Mouse (Mus musculus) megakaryocyte, embryonic 14.5 days (primary cell): ENCODE measurements around the gene Armc3. TPM values are rescaled to one million over a fixed set of nuclear protein-coding genes. Genes with fewer than 3 reads are reported as not detected.

Experiments used
- H3K27me3 ChIP-seq: replicated peaks from 2 replicates; pipeline ENCODE3; 2012; ENCODE audit warnings: inconsistent platforms
- H3K36me3 ChIP-seq: replicated peaks from 2 replicates; pipeline ENCODE3; 2012; ENCODE audit warnings: low read length, inconsistent platforms, mixed read lengths
- H3K4me1 ChIP-seq: 2 replicates; pipeline ENCODE4 v1.6.1; 2012; ENCODE audit warnings: inconsistent platforms
- H3K4me3 ChIP-seq: replicated peaks from 2 replicates; pipeline ENCODE3; 2012; ENCODE audit warnings: moderate library complexity, mild to moderate bottlenecking, inconsistent platforms
- H3K9me3 ChIP-seq: 2 replicates; pipeline ENCODE4 v1.6.1; 2012; ENCODE audit warnings: inconsistent platforms
- FLI1 ChIP-seq: IDR thresholded peaks from 2 replicates; pipeline ENCODE4 v1.6.1; 2012; ENCODE audit warnings: low read length, inconsistent platforms, mixed read lengths
- GATA1 ChIP-seq: IDR thresholded peaks from 3 replicates; pipeline ENCODE4 v1.6.1; 2012; ENCODE audit warnings: mixed read lengths, low read length, inconsistent platforms, borderline replicate concordance
- polyA plus RNA-seq: library from polyadenylated mRNA; stranded (reverse); fragments of >175 nt; gene quantifications from 2 replicates; pipeline ENCODE4 v1.2.3, GENCODE M21; 2012; ENCODE audit warnings: low replicate concordance; ENCODE audit not compliant: insufficient read depth

The Armc3 gene
- polyA plus RNA-seq, 1 experiment = not detected

- no peaks in the 10 kb centered on the region for H3K36me3 ChIP-seq
- H3K9me3 ChIP-seq = peaks cover 3% of the 10 kb centered on the region
- H3K4me1 ChIP-seq = peaks cover 19% of the 10 kb centered on the region; the same call in 1 of the 2 replicates
- H3K4me3 ChIP-seq = no peak overlapping the region
- no peaks in the 10 kb centered on the region for H3K27me3 ChIP-seq
- TF ChIP-seq FLI1 (no peak), GATA1 (no peak)
Measured at GRCm38 (mm10) chr2:19234305-19234704, 35.2 kb downstream of the Armc3 start.

- Histone ChIP-seq H3K4me1 (peaks cover 21% of the 10 kb centered on the region), H3K9me3 (peaks cover 3% of the 10 kb centered on the region), H3K4me3 (no peak overlapping the region), H3K27me3 (no peaks in the 10 kb centered on the region), H3K36me3 (no peaks in the 10 kb centered on the region)
- TF ChIP-seq FLI1 = no peak
- TF ChIP-seq GATA1 = no peak
Measured at GRCm38 (mm10) chr2:19235193-19235592, 36.1 kb downstream of the Armc3 start.

- Histone ChIP-seq H3K4me1 (peaks cover 25% of the 10 kb centered on the region), H3K9me3 (peaks cover 3% of the 10 kb centered on the region), H3K4me3 (no peak overlapping the region), H3K27me3 (no peaks in the 10 kb centered on the region), H3K36me3 (no peaks in the 10 kb centered on the region)
- no peak for TF ChIP-seq GATA1
- no peak for TF ChIP-seq FLI1
Measured at GRCm38 (mm10) chr2:19235614-19236013, 36.5 kb downstream of the Armc3 start.

GRCm38 (mm10) chr2:19238771-19239170, 39.7 kb downstream of the Armc3 start:
- H3K4me3 ChIP-seq = no peak overlapping the region
- TF ChIP-seq GATA1 (no peak), FLI1 (no peak)
- peaks cover 50% of the 10 kb centered on the region for H3K4me1 ChIP-seq
- H3K27me3 ChIP-seq = no peaks in the 10 kb centered on the region
- H3K9me3 ChIP-seq = no peaks in the 10 kb centered on the region; the same call in 1 of the 2 replicates
- no peaks in the 10 kb centered on the region for H3K36me3 ChIP-seq

GRCm38 (mm10) chr2:19249611-19250010, 50.5 kb downstream of the Armc3 start:
- Histone ChIP-seq H3K36me3 (no peaks in the 10 kb centered on the region), H3K9me3 (peaks cover 16% of the 10 kb centered on the region), H3K27me3 (peaks cover 7% of the 10 kb centered on the region), H3K4me1 (peaks cover 9% of the 10 kb centered on the region), H3K4me3 (no peak overlapping the region)
- TF ChIP-seq FLI1 (no peak), GATA1 (no peak)

- peaks cover 12% of the 10 kb centered on the region for H3K9me3 ChIP-seq
- peaks cover 6% of the 10 kb centered on the region for H3K27me3 ChIP-seq
- no peaks in the 10 kb centered on the region for H3K4me1 ChIP-seq
- H3K36me3 ChIP-seq = no peaks in the 10 kb centered on the region
- no peak for TF ChIP-seq FLI1
- no peak for TF ChIP-seq GATA1
- H3K4me3 ChIP-seq = no peak overlapping the region
Measured at GRCm38 (mm10) chr2:19255037-19255436, 55.9 kb downstream of the Armc3 start.

- H3K4me3 ChIP-seq = no peak overlapping the region
- peaks cover 12% of the 10 kb centered on the region for H3K9me3 ChIP-seq
- no peaks in the 10 kb centered on the region for H3K36me3 ChIP-seq
- no peaks in the 10 kb centered on the region for H3K4me1 ChIP-seq
- TF ChIP-seq FLI1 (no peak), GATA1 (no peak)
- peaks cover 6% of the 10 kb centered on the region for H3K27me3 ChIP-seq
Measured at GRCm38 (mm10) chr2:19257255-19257654, 58.2 kb downstream of the Armc3 start.

- H3K4me1 ChIP-seq = no peaks in the 10 kb centered on the region
- no peak for TF ChIP-seq GATA1
- TF ChIP-seq FLI1 = no peak
- H3K9me3 ChIP-seq = no peaks in the 10 kb centered on the region
Measured at GRCm38 (mm10) chr2:19260399-19260798, 61.3 kb downstream of the Armc3 start.

GRCm38 (mm10) chr2:19263375-19263774, 64.3 kb downstream of the Armc3 start:
- Histone ChIP-seq H3K36me3 (no peaks in the 10 kb centered on the region), H3K27me3 (peaks cover 4% of the 10 kb centered on the region), H3K4me1 (0 out of 2 replicates have a peak, but pooled peaks cover 4% of the 10 kb centered on the region), H3K9me3 (no peaks in the 10 kb centered on the region), H3K4me3 (no peak overlapping the region)
- TF ChIP-seq FLI1 = no peak
- no peak for TF ChIP-seq GATA1

More at GRCm38 (mm10) chr2:19260399-19260798, 61.3 kb downstream of the Armc3 start:
- H3K36me3 ChIP-seq = no peaks in the 10 kb centered on the region
- peaks cover 6% of the 10 kb centered on the region for H3K27me3 ChIP-seq
- H3K4me3 ChIP-seq = no peak overlapping the region

GRCm38 (mm10) chr2:19265834-19266233, 66.7 kb downstream of the Armc3 start:
- Histone ChIP-seq H3K27me3 (no peaks in the 10 kb centered on the region), H3K36me3 (no peaks in the 10 kb centered on the region), H3K4me3 (no peak overlapping the region), H3K4me1 (peaks cover 12% of the 10 kb centered on the region; the same call in 1 of the 2 replicates), H3K9me3 (no peaks in the 10 kb centered on the region)
- TF ChIP-seq GATA1 (no peak), FLI1 (no peak)

GRCm38 (mm10) chr2:19267396-19267795, 68.3 kb downstream of the Armc3 start:
- TF ChIP-seq FLI1 (no peak), GATA1 (no peak)
- Histone ChIP-seq H3K4me3 (no peak overlapping the region), H3K36me3 (no peaks in the 10 kb centered on the region), H3K27me3 (no peaks in the 10 kb centered on the region), H3K9me3 (no peaks in the 10 kb centered on the region), H3K4me1 (peaks cover 12% of the 10 kb centered on the region; the same call in 1 of the 2 replicates)
